Mouse (Mus musculus): ENCODE data around the gene Jak2. TPM values are rescaled to one million over a fixed set of nuclear protein-coding genes. Genes with fewer than 3 reads are reported as not detected.

The Jak2 gene
- total RNA-seq, 2 experiments from 2014 or later, result 32.9 to 36.0 TPM

DNA sequence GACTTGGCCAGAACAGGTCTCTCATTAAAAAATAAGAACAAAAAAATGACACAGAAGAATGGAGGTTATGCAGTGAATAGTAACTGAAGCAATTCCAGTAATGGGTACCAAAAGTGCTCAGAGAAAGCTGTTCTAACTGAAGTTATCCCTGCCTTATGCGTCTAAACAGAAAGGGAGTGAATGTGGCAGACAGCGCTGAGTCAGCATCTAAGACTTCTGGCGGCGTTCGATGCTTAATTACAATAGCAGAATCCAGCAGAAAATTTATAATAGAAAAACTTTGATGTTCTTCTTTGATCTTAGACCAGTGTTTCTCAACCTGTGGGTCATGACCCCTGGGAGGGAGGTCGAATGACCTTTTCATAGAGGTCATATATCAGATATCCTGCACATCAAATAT is 94.0 kb downstream of the Jak2 start:
- no peak for DNase-seq (ENCODE audit: low spot score in 2 of 2)
- intact Hi-C loops (cut with DNase I), result no loop called here

DNA sequence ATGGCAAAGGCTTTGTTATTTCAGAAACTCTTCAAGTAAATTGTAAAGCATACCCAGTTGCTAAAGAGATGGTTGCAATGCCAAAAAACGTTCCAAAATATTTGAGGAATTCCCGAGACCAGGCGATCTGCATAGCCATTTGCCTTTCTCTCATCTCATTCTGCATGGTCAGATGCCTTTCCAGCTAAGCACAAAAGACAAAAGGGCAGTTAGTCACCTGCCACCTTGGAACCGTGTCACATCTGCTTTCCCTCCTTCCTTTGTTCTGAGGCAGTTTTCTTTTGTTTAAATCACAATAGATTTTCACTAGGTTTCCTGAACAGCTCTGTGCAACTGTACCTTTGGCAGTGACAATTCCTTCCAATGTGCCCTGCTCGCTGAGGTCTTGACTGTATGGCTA is 99.4 kb downstream of the Jak2 start:
- no peak for DNase-seq (ENCODE audit: low spot score in 2 of 2)
- intact Hi-C loops (cut with DNase I), result loop anchor here (5.0 kb wide), 1 partner anchor 44 kb away; no protein-coding TSS in a partner anchor

DNA sequence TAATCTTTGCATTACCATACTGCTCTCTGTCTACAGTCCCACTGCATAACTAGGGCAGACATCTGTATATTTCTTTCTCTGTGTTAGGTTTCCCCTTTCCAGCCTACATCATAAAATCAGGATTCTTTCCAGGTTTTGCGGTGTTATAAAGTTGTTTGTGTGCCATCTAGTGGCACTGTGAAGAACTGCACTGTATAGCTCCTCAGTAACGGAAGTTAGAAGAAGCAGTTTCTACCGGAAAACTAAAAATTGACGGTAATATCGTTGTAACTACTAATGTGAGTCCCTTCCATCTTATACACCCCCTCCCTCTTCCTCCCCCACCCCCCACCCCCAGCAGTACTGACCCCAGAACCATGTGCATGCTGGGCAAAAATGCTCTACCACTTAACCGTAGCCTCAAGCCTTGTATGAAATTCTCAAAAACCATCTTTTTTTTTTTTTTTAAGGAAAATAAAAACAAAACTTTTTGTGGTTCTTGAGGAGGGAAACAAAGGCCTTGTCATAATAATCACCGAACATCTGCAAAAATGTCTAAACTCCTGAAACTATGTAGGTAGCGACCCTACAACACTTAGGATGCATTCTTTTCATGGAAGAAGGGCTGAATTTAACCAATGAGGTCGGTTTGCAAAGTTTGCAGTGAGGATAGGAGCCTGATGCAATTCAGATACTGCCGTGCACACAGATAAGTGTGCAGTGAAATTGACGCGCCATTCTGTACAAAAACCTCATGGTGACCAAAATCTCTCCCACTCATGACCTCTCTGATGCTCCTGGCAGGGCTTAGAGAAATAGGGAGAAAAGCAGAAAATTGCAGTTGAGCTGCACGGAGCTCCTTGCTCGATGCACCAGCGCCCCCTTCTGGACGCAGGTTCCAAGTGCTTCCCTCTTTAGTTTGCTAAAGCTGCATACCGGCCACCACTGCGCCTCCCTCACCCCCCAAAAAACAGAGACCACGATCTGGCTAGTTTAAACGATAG is 103.6 kb downstream of the Jak2 start:
- intact Hi-C loops (cut with DNase I), result loop anchor here (5.0 kb wide), 4 partner anchors 48 to 578 kb away; no protein-coding TSS in a partner anchor
- DNase-seq (ENCODE audit: low spot score in 2 of 2), result peak; percentile 82 to 84

DNA sequence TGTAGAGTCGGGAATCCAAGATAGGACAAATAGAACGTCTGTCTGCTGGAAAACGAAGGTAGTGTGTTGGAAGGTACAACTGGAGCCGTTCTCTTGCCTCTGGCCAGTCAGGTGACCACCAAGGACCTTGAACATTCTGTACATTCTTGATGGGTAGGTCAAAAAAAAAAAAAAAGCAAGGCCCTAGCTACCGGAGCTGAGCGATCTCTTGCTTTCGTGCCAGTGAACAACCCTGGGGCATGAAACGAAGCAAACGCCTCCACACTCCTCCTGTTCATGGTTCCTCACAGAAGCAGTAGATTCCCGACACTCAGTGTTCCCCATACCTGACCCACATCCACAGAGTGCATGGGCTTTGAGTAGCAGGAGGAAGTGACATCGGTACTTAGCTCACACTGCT is 104.7 kb downstream of the Jak2 start:
- no peak for DNase-seq (ENCODE audit: low spot score in 2 of 2)
- intact Hi-C loops (cut with DNase I), result loop anchor here (5.0 kb wide), 3 partner anchors 294 to 579 kb away; no protein-coding TSS in a partner anchor

DNA sequence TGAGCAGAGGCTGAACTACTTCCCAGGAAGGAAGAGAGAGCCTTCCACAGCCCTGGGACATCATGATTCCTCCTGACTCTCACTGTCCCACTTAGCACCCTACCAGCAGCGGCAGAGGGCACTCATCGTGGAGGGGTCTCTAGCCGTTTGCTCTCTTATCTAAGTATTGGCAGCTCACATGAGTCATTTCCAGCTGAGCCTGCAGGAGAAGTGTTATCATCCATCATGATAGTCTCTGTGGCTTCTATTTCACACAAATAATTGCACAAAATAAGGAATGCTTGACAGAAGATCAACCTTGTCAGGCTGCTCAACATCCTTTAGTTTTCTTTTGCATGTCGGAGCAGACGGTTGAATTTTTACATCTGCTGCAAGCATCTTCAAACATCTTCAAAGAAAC is 108.6 kb downstream of the Jak2 start:
- intact Hi-C loops (cut with DNase I), result loop anchor here (2.0 to 5.0 kb wide), 3 partner anchors 108 to 202 kb away; partner anchors contain the start of gene Jak2

DNA sequence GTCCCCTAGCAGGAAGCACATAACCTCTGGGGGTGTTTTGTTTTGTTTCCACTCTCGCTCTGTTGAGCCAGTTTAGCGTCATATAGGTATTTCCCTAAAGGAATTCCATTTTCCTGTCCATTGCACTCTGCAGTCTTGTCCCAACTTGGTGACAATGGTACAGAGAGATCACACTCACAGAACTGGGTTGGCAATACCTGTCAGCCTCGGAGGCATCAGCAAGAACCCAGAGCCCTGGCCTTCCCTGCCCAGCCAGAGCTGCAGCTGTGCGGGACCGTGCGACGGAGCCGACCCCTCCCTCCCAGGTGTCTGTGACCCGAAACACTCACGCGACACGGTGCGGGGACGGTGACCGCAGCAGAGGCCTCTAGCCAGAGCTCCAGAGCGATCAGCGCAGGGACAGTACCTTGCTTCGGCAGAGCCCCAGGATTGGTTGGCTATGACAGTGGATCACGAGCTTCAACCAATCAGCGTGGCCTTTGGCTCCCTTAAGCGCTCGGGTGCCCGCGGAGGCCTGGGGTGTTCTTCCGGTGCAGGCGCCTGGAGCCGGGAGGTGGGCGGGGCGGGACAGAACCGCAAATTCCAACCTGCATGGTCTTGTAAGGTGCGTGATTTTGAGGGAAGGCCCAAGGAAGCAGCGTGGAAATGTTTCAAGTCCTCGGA is 110.0 kb downstream of the Jak2 start:
- intact Hi-C loops (cut with DNase I), result loop anchor here (2.0 to 5.0 kb wide), 3 partner anchors 109 to 201 kb away; partner anchors contain the start of gene Jak2
- peak; percentile 91 to 97 for DNase-seq (ENCODE audit: low spot score in 2 of 2)

More for the DNA sequence above, 108.6 kb downstream of the Jak2 start:
- no peak for DNase-seq (ENCODE audit: low spot score in 2 of 2)

DNA sequence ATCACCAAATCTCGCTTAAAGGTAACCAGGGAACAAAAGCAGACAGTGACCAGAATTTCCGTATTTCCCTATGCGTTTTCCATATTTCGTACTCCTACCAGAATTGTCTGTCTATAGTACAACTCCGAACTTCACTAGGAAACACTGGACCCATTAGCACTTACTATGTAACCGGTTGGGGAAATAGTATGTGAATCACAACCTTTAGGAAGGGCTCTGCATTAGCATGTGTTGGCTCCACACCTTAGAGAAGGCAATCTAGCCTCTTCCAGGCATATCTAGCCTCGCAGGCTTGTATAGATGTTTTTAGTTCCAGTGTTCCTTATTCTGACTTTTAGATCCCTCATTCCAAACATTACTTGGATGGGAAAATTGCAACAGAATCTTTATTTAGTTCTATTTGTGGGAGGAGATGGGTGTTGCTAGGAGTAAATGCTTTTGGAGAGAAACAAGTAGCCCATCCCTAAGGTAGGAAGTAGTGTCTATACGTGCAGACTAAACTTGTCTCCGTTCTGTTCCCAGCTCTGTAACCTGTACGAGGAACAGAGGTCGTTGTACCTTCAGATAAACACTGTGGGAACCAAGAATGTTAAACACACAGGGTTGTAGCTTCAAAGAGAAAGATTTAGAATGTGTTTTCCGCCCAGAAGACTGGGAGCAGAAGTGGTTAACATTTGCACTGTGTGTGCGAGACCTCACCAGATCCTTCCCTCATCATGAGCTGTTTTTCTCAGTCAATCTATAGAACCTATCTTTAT is 110.7 kb downstream of the Jak2 start:
- intact Hi-C loops (cut with DNase I), result loop anchor here (5.0 kb wide), 2 partner anchors 110 to 200 kb away; partner anchors contain the start of gene Jak2
- DNase-seq (ENCODE audit: low spot score in 2 of 2), result no peak

Other genes with a start within 250 kb of the Jak2 start
- gene Ak3, start 203.9 kb upstream of the Jak2 start, total RNA-seq (2021), result 10 to 100 TPM; 56.9 to 60.6 TPM
- gene Rcl1, start 150.5 kb upstream of the Jak2 start, total RNA-seq (2021), result 10 to 100 TPM; 12.5 to 13.3 TPM
- under 1 TPM in 1 of 2 experiments, not detected in 1; 0.50 TPM for gene Insl6, start 73.5 kb downstream of the Jak2 start, total RNA-seq (2021)
- under 1 TPM; 0.64 to 0.87 TPM for gene Rln1, start 82.8 kb downstream of the Jak2 start, total RNA-seq (2021)
- gene Plgrkt, start 115.6 kb downstream of the Jak2 start, total RNA-seq (2021), result 10 to 100 TPM; 23.2 to 28.9 TPM
- under 1 TPM; 0.53 to 0.80 TPM for gene Cd274, start 115.6 kb downstream of the Jak2 start, total RNA-seq (2021)
- under 1 TPM in 1 of 2 experiments, not detected in 1; 0.21 TPM for gene Pdcd1lg2, start 159.1 kb downstream of the Jak2 start, total RNA-seq (2021)

Measured in left cerebral cortex, postnatal 25 days (tissue).